Mouse (Mus musculus): ENCODE measurements around the gene Slc2a10. TPM values are rescaled to one million over a fixed set of nuclear protein-coding genes. Genes with fewer than 3 reads are reported as not detected.

Slc2a10 gene
- polyA plus RNA-seq, 1 experiment from 2014 or later = 4.0 TPM

- Histone ChIP-seq H3K36me3 (ENCODE audit: control insufficient read depth, insufficient read depth, low read length) (peaks cover 28% of the 10 kb centered on the region), H3K27ac (replicated peaks in 1 of 2; ENCODE audit: control insufficient read depth in 1 of 2, insufficient read depth in 1 of 2, low read depth in 2 of 2, low read length in 2 of 2) (0 out of 4 replicates have a peak overlapping the region, but pooled peaks of 1 of the 2 experiments have one; percentile 19), H3K4me2 (ENCODE audit: low read length) (no peak overlapping the region), H3K9me3 (ENCODE audit: control insufficient read depth, low read length) (no peaks in the 10 kb centered on the region), H3K4me1 (ENCODE audit: control insufficient read depth in 2 of 2, insufficient read depth in 2 of 2, low read length in 2 of 2) (peaks cover 3% of the 10 kb centered on the region in 2 experiments; a peak in 2 of 4 replicates), H3K27me3 (ENCODE audit: control insufficient read depth, insufficient read depth, low read length) (no peaks in the 10 kb centered on the region), H3K4me3 (ENCODE audit: control insufficient read depth in 1 of 2, insufficient read depth in 1 of 2, low read depth in 1 of 2, low read length in 2 of 2) (no peak overlapping the region), H3K9ac (ENCODE audit: low read length) (no peak overlapping the region)
- WGBS = 22% methylated on average over 8 of the region's 8 CpGs
- 0 out of 2 replicates have a peak, but pooled peaks have one; percentile 7 for ATAC-seq (ENCODE audit: insufficient number of reproducible peaks, insufficient read depth, low FRiP score, low read depth)
These were observed 16.6 kb upstream of the Slc2a10 start for GRCm38 (mm10) chr2:165486881-165487535.

- WGBS = under 1% methylated on average over 74 of the region's 84 CpGs
- Histone ChIP-seq H3K27ac (replicated peaks in 1 of 2; ENCODE audit: control insufficient read depth in 1 of 2, insufficient read depth in 1 of 2, low read depth in 2 of 2, low read length in 2 of 2) (peak within 1 kb of the TSS; percentile 75 to 76), H3K4me2 (ENCODE audit: low read length) (peak within 1 kb of the TSS; percentile 83), H3K9me3 (ENCODE audit: control insufficient read depth, low read length) (no peaks in the 10 kb centered on the region), H3K9ac (ENCODE audit: low read length) (peak within 1 kb of the TSS; percentile 91), H3K4me1 (ENCODE audit: control insufficient read depth in 2 of 2, insufficient read depth in 2 of 2, low read length in 2 of 2) (peaks cover 4 to 11% of the 10 kb centered on the region in 2 experiments), H3K27me3 (ENCODE audit: control insufficient read depth, insufficient read depth, low read length) (no peaks in the 10 kb centered on the region), H3K36me3 (ENCODE audit: control insufficient read depth, insufficient read depth, low read length) (peaks cover 28% of the 10 kb centered on the region), H3K4me3 (ENCODE audit: control insufficient read depth in 1 of 2, insufficient read depth in 1 of 2, low read depth in 1 of 2, low read length in 2 of 2) (peak within 1 kb of the TSS; percentile 79 to 92)
- ATAC-seq (ENCODE audit: insufficient number of reproducible peaks, insufficient read depth, low FRiP score, low read depth) = peak; percentile 82
These were observed 10.7 kb upstream of the Slc2a10 start, which contains the start of gene Trp53rka for GRCm38 (mm10) chr2:165492648-165493553. Trp53rka (minus strand) TSS chr2:165493324.

- no peaks in the 10 kb centered on the region for H3K9me3 ChIP-seq (ENCODE audit: control insufficient read depth, low read length)
- peaks cover 4 to 11% of the 10 kb centered on the region in 2 experiments for H3K4me1 ChIP-seq (ENCODE audit: control insufficient read depth in 2 of 2, insufficient read depth in 2 of 2, low read length in 2 of 2)
- H3K9ac ChIP-seq (ENCODE audit: low read length) = peak overlapping the region; percentile 91
- peak overlapping the region; percentile 45 to 75; a peak in 1 of 4 replicates for H3K27ac ChIP-seq (replicated peaks in 1 of 2; ENCODE audit: control insufficient read depth in 1 of 2, insufficient read depth in 1 of 2, low read depth in 2 of 2, low read length in 2 of 2)
- H3K27me3 ChIP-seq (ENCODE audit: control insufficient read depth, insufficient read depth, low read length) = no peaks in the 10 kb centered on the region
- WGBS = 22% methylated on average over 17 of the region's 17 CpGs
- peak overlapping the region; percentile 83 for H3K4me2 ChIP-seq (ENCODE audit: low read length)
- H3K36me3 ChIP-seq (ENCODE audit: control insufficient read depth, insufficient read depth, low read length) = peaks cover 22% of the 10 kb centered on the region
- ATAC-seq (ENCODE audit: insufficient number of reproducible peaks, insufficient read depth, low FRiP score, low read depth) = no peak
- peak overlapping the region; percentile 79 to 92 for H3K4me3 ChIP-seq (ENCODE audit: control insufficient read depth in 1 of 2, insufficient read depth in 1 of 2, low read depth in 1 of 2, low read length in 2 of 2)
These were observed 9.9 kb upstream of the Slc2a10 start for GRCm38 (mm10) chr2:165493587-165494210.

GRCm38 (mm10) chr2:165494495-165494894 is 9.1 kb upstream of the Slc2a10 start:
- WGBS = 41% methylated on average over 2 of the region's 2 CpGs
- Histone ChIP-seq H3K4me3 (ENCODE audit: control insufficient read depth in 1 of 2, insufficient read depth in 1 of 2, low read depth in 1 of 2, low read length in 2 of 2) (no peak overlapping the region), H3K36me3 (ENCODE audit: control insufficient read depth, insufficient read depth, low read length) (peaks cover 16% of the 10 kb centered on the region), H3K9me3 (ENCODE audit: control insufficient read depth, low read length) (no peaks in the 10 kb centered on the region), H3K27ac (replicated peaks in 1 of 2; ENCODE audit: control insufficient read depth in 1 of 2, insufficient read depth in 1 of 2, low read depth in 2 of 2, low read length in 2 of 2) (no peak overlapping the region), H3K27me3 (ENCODE audit: control insufficient read depth, insufficient read depth, low read length) (no peaks in the 10 kb centered on the region), H3K9ac (ENCODE audit: low read length) (no peak overlapping the region), H3K4me2 (ENCODE audit: low read length) (no peak overlapping the region), H3K4me1 (ENCODE audit: control insufficient read depth in 2 of 2, insufficient read depth in 2 of 2, low read length in 2 of 2) (peaks cover 4 to 11% of the 10 kb centered on the region in 2 experiments)
- no peak for ATAC-seq (ENCODE audit: insufficient number of reproducible peaks, insufficient read depth, low FRiP score, low read depth)

- Histone ChIP-seq H3K27ac (replicated peaks in 1 of 2; ENCODE audit: control insufficient read depth in 1 of 2, insufficient read depth in 1 of 2, low read depth in 2 of 2, low read length in 2 of 2) (no peak overlapping the region), H3K4me3 (ENCODE audit: control insufficient read depth in 1 of 2, insufficient read depth in 1 of 2, low read depth in 1 of 2, low read length in 2 of 2) (no peak overlapping the region), H3K36me3 (ENCODE audit: control insufficient read depth, insufficient read depth, low read length) (no peaks in the 10 kb centered on the region), H3K9ac (ENCODE audit: low read length) (no peak overlapping the region), H3K4me2 (ENCODE audit: low read length) (no peak overlapping the region), H3K27me3 (ENCODE audit: control insufficient read depth, insufficient read depth, low read length) (no peaks in the 10 kb centered on the region), H3K9me3 (ENCODE audit: control insufficient read depth, low read length) (no peaks in the 10 kb centered on the region), H3K4me1 (ENCODE audit: control insufficient read depth in 2 of 2, insufficient read depth in 2 of 2, low read length in 2 of 2) (peaks cover 4 to 11% of the 10 kb centered on the region in 2 experiments)
- ATAC-seq (ENCODE audit: insufficient number of reproducible peaks, insufficient read depth, low FRiP score, low read depth) = no peak
These were observed 7.3 kb upstream of the Slc2a10 start for GRCm38 (mm10) chr2:165496251-165496650.

GRCm38 (mm10) chr2:165497706-165498275 is 5.8 kb upstream of the Slc2a10 start:
- Histone ChIP-seq H3K4me2 (ENCODE audit: low read length) (no peak overlapping the region), H3K9ac (ENCODE audit: low read length) (no peak overlapping the region), H3K4me1 (ENCODE audit: control insufficient read depth in 2 of 2, insufficient read depth in 2 of 2, low read length in 2 of 2) (peaks cover 4% of the 10 kb centered on the region in 2 experiments; a peak in 3 of 4 replicates), H3K36me3 (ENCODE audit: control insufficient read depth, insufficient read depth, low read length) (no peaks in the 10 kb centered on the region), H3K27me3 (ENCODE audit: control insufficient read depth, insufficient read depth, low read length) (no peaks in the 10 kb centered on the region), H3K27ac (replicated peaks in 1 of 2; ENCODE audit: control insufficient read depth in 1 of 2, insufficient read depth in 1 of 2, low read depth in 2 of 2, low read length in 2 of 2) (no peak overlapping the region), H3K4me3 (ENCODE audit: control insufficient read depth in 1 of 2, insufficient read depth in 1 of 2, low read depth in 1 of 2, low read length in 2 of 2) (no peak overlapping the region), H3K9me3 (ENCODE audit: control insufficient read depth, low read length) (no peaks in the 10 kb centered on the region)
- WGBS = 65% methylated on average over 2 of the region's 2 CpGs
- no peak for ATAC-seq (ENCODE audit: insufficient number of reproducible peaks, insufficient read depth, low FRiP score, low read depth)

GRCm38 (mm10) chr2:165498816-165499215 is 4.8 kb upstream of the Slc2a10 start:
- Histone ChIP-seq H3K9me3 (ENCODE audit: control insufficient read depth, low read length) (no peaks in the 10 kb centered on the region), H3K27ac (replicated peaks in 1 of 2; ENCODE audit: control insufficient read depth in 1 of 2, insufficient read depth in 1 of 2, low read depth in 2 of 2, low read length in 2 of 2) (no peak overlapping the region), H3K4me3 (ENCODE audit: control insufficient read depth in 1 of 2, insufficient read depth in 1 of 2, low read depth in 1 of 2, low read length in 2 of 2) (no peak overlapping the region), H3K9ac (ENCODE audit: low read length) (no peak overlapping the region), H3K36me3 (ENCODE audit: control insufficient read depth, insufficient read depth, low read length) (no peaks in the 10 kb centered on the region), H3K4me1 (ENCODE audit: control insufficient read depth in 2 of 2, insufficient read depth in 2 of 2, low read length in 2 of 2) (peaks cover 6 to 8% of the 10 kb centered on the region in 2 experiments), H3K4me2 (ENCODE audit: low read length) (no peak overlapping the region), H3K27me3 (ENCODE audit: control insufficient read depth, insufficient read depth, low read length) (no peaks in the 10 kb centered on the region)
- WGBS = 63% methylated on average over 6 of the region's 6 CpGs
- ATAC-seq (ENCODE audit: insufficient number of reproducible peaks, insufficient read depth, low FRiP score, low read depth) = no peak

Measured in heart, embryonic 14.5 days (tissue).